17 mouse cellular contexts compared by ENCODE assay signal in genomic region chr2:27838112-27838511, GRCm38 (mm10). TPM values are rescaled to one million over a fixed set of nuclear protein-coding genes. Genes with fewer than 3 reads are reported as not detected.
DNase-seq lines count a peak whose midpoint lies in the region; ATAC-seq lines count a peak whose summit lies in the region.
"Had no signal": no experiment of that assay in that cellular context is flagged by ENCODE, and none has a peak within 500 bp of the region (broad histone marks: within the 10 kb centered on the region; RNA-seq: fewer than 3 reads in every experiment).

No protein-coding gene starts in this region.

- H3K36me3 ChIP-seq in midbrain, embryonic 10.5 days, result no peaks in the 10 kb centered on the region
- no peaks in the 10 kb centered on the region for H3K36me3 ChIP-seq in midbrain, embryonic 15.5 days (replicated peaks)
- no peaks in the 10 kb centered on the region for H3K36me3 ChIP-seq in embryonic facial prominence, embryonic 13.5 days
- H3K36me3 ChIP-seq in limb, embryonic 12.5 days, result no peaks in the 10 kb centered on the region
- no peaks in the 10 kb centered on the region for H3K36me3 ChIP-seq in intestine, embryonic 16.5 days (ENCODE audit: control insufficient read depth, insufficient read depth, low read length)

- H3K4me1 ChIP-seq in midbrain, embryonic 10.5 days, result peaks cover 37% of the 10 kb centered on the region
- peaks cover 13% of the 10 kb centered on the region for H3K4me1 ChIP-seq in midbrain, embryonic 15.5 days
- H3K4me1 ChIP-seq in embryonic facial prominence, embryonic 13.5 days, result peaks cover 37% of the 10 kb centered on the region
- peaks cover 47% of the 10 kb centered on the region for H3K4me1 ChIP-seq in limb, embryonic 12.5 days (replicated peaks)
- peaks cover 9% of the 10 kb centered on the region for H3K4me1 ChIP-seq in intestine, embryonic 16.5 days (ENCODE audit: control insufficient read depth, insufficient read depth, low read length)

- 22% methylated on average over 9 of the region's 9 CpGs for WGBS in midbrain, embryonic 10.5 days
- 13% methylated on average over 9 of the region's 9 CpGs for WGBS in midbrain, embryonic 15.5 days
- 60% methylated on average over 9 of the region's 9 CpGs for WGBS in embryonic facial prominence, embryonic 13.5 days
- 37% methylated on average over 9 of the region's 9 CpGs for WGBS in limb, embryonic 12.5 days
- WGBS in intestine, embryonic 16.5 days, result 85% methylated on average over 9 of the region's 9 CpGs

- H3K4me3 ChIP-seq in midbrain, embryonic 10.5 days, result no peak overlapping the region
- no peak overlapping the region for H3K4me3 ChIP-seq in midbrain, embryonic 15.5 days
- no peak overlapping the region for H3K4me3 ChIP-seq in embryonic facial prominence, embryonic 13.5 days
- H3K4me3 ChIP-seq in limb, embryonic 12.5 days (replicated peaks), result no peak overlapping the region
- H3K4me3 ChIP-seq in intestine, embryonic 16.5 days (ENCODE audit: low read length), result no peak overlapping the region

- no peak for ATAC-seq in midbrain, embryonic 15.5 days (replicated peaks)
- no peak for ATAC-seq in embryonic facial prominence, embryonic 13.5 days (ENCODE audit: insufficient number of reproducible peaks, insufficient read depth, low FRiP score, low TSS enrichment, low read depth)
- no peak for ATAC-seq in limb, embryonic 12.5 days (ENCODE audit: insufficient number of reproducible peaks, insufficient read depth, low FRiP score, low TSS enrichment, low read depth)
- ATAC-seq in intestine, embryonic 16.5 days, result no peak
- ATAC-seq: Patski had no signal

- no peak overlapping the region for H3K9ac ChIP-seq in midbrain, embryonic 15.5 days
- 0 out of 2 replicates have a peak overlapping the region, but pooled peaks have one; percentile 11 for H3K9ac ChIP-seq in embryonic facial prominence, embryonic 13.5 days
- no peak overlapping the region for H3K9ac ChIP-seq in limb, embryonic 12.5 days (replicated peaks)
- H3K9ac ChIP-seq in intestine, embryonic 16.5 days (ENCODE audit: low read depth, low read length), result no peak overlapping the region

- no peaks in the 10 kb centered on the region for H3K9me3 ChIP-seq in midbrain, embryonic 10.5 days (replicated peaks)
- H3K9me3 ChIP-seq in midbrain, embryonic 15.5 days, result no peaks in the 10 kb centered on the region
- H3K9me3 ChIP-seq in embryonic facial prominence, embryonic 13.5 days, result no peaks in the 10 kb centered on the region
- no peaks in the 10 kb centered on the region for H3K9me3 ChIP-seq in limb, embryonic 12.5 days
- H3K9me3 ChIP-seq in intestine, embryonic 16.5 days (ENCODE audit: control insufficient read depth, low read length), result no peaks in the 10 kb centered on the region

- DNase-seq in midbrain, embryonic 10.5 days (ENCODE audit: low spot score), result peak; percentile 45
- DNase-seq in retina, embryonic 14.5 days (ENCODE audit: low spot score), result peak; percentile 53
- no peak for DNase-seq in urinary bladder, postnatal 14 days (ENCODE audit: low spot score)
- no peak for DNase-seq in kidney, adult 11 months
- DNase-seq: cerebellum, postnatal 14 days; gastrocnemius, postnatal 25 days; kidney, adult 18-20 months; kidney, postnatal 10 days; lung, adult 2 months; lung, postnatal 36 days; right cerebral cortex, postnatal 25 days had no signal

- H3K27ac ChIP-seq in midbrain, embryonic 10.5 days (replicated peaks), result peak overlapping the region; percentile 56
- H3K27ac ChIP-seq in midbrain, embryonic 15.5 days, result no peak overlapping the region
- H3K27ac ChIP-seq in embryonic facial prominence, embryonic 13.5 days, result peak overlapping the region; percentile 5; the same call in 1 of the 2 replicates
- peak overlapping the region; percentile 80 for H3K27ac ChIP-seq in limb, embryonic 12.5 days
- H3K27ac ChIP-seq in intestine, embryonic 16.5 days (ENCODE audit: low read length), result no peak overlapping the region

- no peaks in the 10 kb centered on the region for H3K27me3 ChIP-seq in midbrain, embryonic 10.5 days (ENCODE audit: low read depth, poor library complexity, severe bottlenecking)
- no peaks in the 10 kb centered on the region for H3K27me3 ChIP-seq in midbrain, embryonic 15.5 days (replicated peaks)
- no peaks in the 10 kb centered on the region for H3K27me3 ChIP-seq in embryonic facial prominence, embryonic 13.5 days
- H3K27me3 ChIP-seq in limb, embryonic 12.5 days, result no peaks in the 10 kb centered on the region
- no peaks in the 10 kb centered on the region for H3K27me3 ChIP-seq in intestine, embryonic 16.5 days (replicated peaks; ENCODE audit: control insufficient read depth, insufficient read depth, low read length)
- H3K27me3 ChIP-seq: Patski had no signal

- H3K4me2 ChIP-seq in midbrain, embryonic 15.5 days, result no peak overlapping the region
- no peak overlapping the region for H3K4me2 ChIP-seq in embryonic facial prominence, embryonic 13.5 days
- H3K4me2 ChIP-seq in limb, embryonic 12.5 days, result 0 out of 2 replicates have a peak overlapping the region, but pooled peaks have one; percentile 8
- no peak overlapping the region for H3K4me2 ChIP-seq in intestine, embryonic 16.5 days (ENCODE audit: low read depth, low read length)
- H3K4me2 ChIP-seq: liver, embryonic 11.5 days had no signal

RNA-seq across cellular contexts. Expression of gene Col5a1, which starts 48.1 kb away (rescaled TPM):
- polyA plus RNA-seq in midbrain, embryonic 10.5 days (2016; fragmentation: Nextera tagmentation; extraction: Ambion mirVana), result 16.2 and 19.8 TPM in 2 replicates
- 8.7 and 9.5 TPM in 2 replicates for polyA plus RNA-seq in midbrain, embryonic 15.5 days (2015; fragmentation: Nextera tagmentation; extraction: Ambion mirVana)
- polyA plus RNA-seq in embryonic facial prominence, embryonic 13.5 days (2015; fragmentation: Nextera tagmentation; extraction: Ambion mirVana), result 104 and 111 TPM in 2 replicates
- polyA plus RNA-seq in limb, embryonic 12.5 days (2016; fragmentation: Nextera tagmentation; extraction: Ambion mirVana), result 59.1 and 65.0 TPM in 2 replicates
- polyA plus RNA-seq in intestine, embryonic 16.5 days (2015; fragmentation: Nextera tagmentation; extraction: Ambion mirVana), result 78.1 and 80.5 TPM in 2 replicates

Comparison
In these comparisons a context has a peak if more than half of its experiments do, and no peak if none do; other contexts are left out.
1. H3K27ac ChIP-seq: peak in midbrain, embryonic 10.5 days (single experiment), embryonic facial prominence, embryonic 13.5 days (single experiment) and limb, embryonic 12.5 days (single experiment); none in midbrain, embryonic 15.5 days (single experiment) and intestine, embryonic 16.5 days (single experiment).
2. DNase-seq: peak in midbrain, embryonic 10.5 days (single experiment) and retina, embryonic 14.5 days (single experiment); none in urinary bladder, postnatal 14 days (single experiment) and kidney, adult 11 months (single experiment).